Mouse (Mus musculus): ENCODE results near the gene Gm17428.
"Not testable (repeated sequence)": the region's sequence is repeated elsewhere in the genome, so short reads cannot be mapped to it uniquely, and the experiment has no call there.

Gm17428 gene

GRCm38 (mm10) chr14:54976633-54977032 is at the start of gene Gm17428:
Gene Gm17428 (plus strand): TSS chr14:54976933.
- DNase-seq: no peak

- no peak for DNase-seq
Measured at GRCm38 (mm10) chr14:54927296-54927695, 49.4 kb upstream of the Gm17428 start.

- no peak for DNase-seq
Measured at GRCm38 (mm10) chr14:54929801-54930200, 46.9 kb upstream of the Gm17428 start.

- DNase-seq: peak; percentile 47
Measured at GRCm38 (mm10) chr14:54930431-54930830, 46.3 kb upstream of the Gm17428 start.

GRCm38 (mm10) chr14:54932645-54933150 is 44.0 kb upstream of the Gm17428 start, which contains the start of gene Il25:
Gene Il25 (plus strand): TSS chr14:54932695.
- no peak for DNase-seq

GRCm38 (mm10) chr14:54935904-54936830 is 40.6 kb upstream of the Gm17428 start, which contains the start of gene Cmtm5:
Gene Cmtm5 (plus strand): TSS chr14:54936261.
- DNase-seq: no peak

- DNase-seq: no peak
Measured at GRCm38 (mm10) chr14:54936831-54937160, 39.9 kb upstream of the Gm17428 start.

GRCm38 (mm10) chr14:54937361-54938182 is 39.2 kb upstream of the Gm17428 start:
- no peak for DNase-seq

- DNase-seq: no peak
Measured at GRCm38 (mm10) chr14:54938431-54939219, 38.1 kb upstream of the Gm17428 start.

- peak; percentile 85 for DNase-seq
Measured at GRCm38 (mm10) chr14:54939434-54940175, 37.1 kb upstream of the Gm17428 start.

GRCm38 (mm10) chr14:54940176-54940530 is 36.6 kb upstream of the Gm17428 start:
- DNase-seq: no peak

GRCm38 (mm10) chr14:54941024-54941978 is 35.4 kb upstream of the Gm17428 start:
- no peak for DNase-seq

- DNase-seq: no peak
Measured at GRCm38 (mm10) chr14:54942479-54942878, 34.3 kb upstream of the Gm17428 start.

GRCm38 (mm10) chr14:54943971-54944370 is 32.8 kb upstream of the Gm17428 start:
- no peak for DNase-seq

- no peak for DNase-seq
Measured at GRCm38 (mm10) chr14:54944939-54945338, 31.8 kb upstream of the Gm17428 start.

- no peak for DNase-seq
Measured at GRCm38 (mm10) chr14:54945975-54946704, 30.6 kb upstream of the Gm17428 start.

GRCm38 (mm10) chr14:54947008-54947407 is 29.7 kb upstream of the Gm17428 start:
- not testable (repeated sequence) for DNase-seq

GRCm38 (mm10) chr14:54948781-54949180 is 28.0 kb upstream of the Gm17428 start:
- no peak for DNase-seq

- no peak for DNase-seq
Measured at GRCm38 (mm10) chr14:54950493-54950892, 26.2 kb upstream of the Gm17428 start.

- no peak for DNase-seq
Measured at GRCm38 (mm10) chr14:54951587-54951986, 25.1 kb upstream of the Gm17428 start.

Measured in lung, postnatal 36 days (tissue).